Mouse (Mus musculus) E14TG2a.4 (cell line): ENCODE results near the gene 1700017B05Rik.

ENCODE experiments used
- H3K27me3 ChIP-seq: 2 replicates; pipeline ENCODE4 v1.6.1; 2014; ENCODE audit warnings: low read length, control low read depth; ENCODE audit not compliant: insufficient read depth
- H3K36me3 ChIP-seq: 2 replicates; pipeline ENCODE4 v1.6.1; 2014; ENCODE audit warnings: low read length, control low read depth; ENCODE audit not compliant: insufficient read depth
- H3K4me1 ChIP-seq: replicated peaks from 2 replicates; pipeline ENCODE4 v1.6.1; 2014; ENCODE audit warnings: low read depth, low read length, control low read depth
- H3K4me3 ChIP-seq: replicated peaks from 2 replicates; pipeline ENCODE4 v1.5.1; 2014; ENCODE audit warnings: mild to moderate bottlenecking, low read length
- H3K9me3 ChIP-seq: 2 replicates; pipeline ENCODE4 v1.6.1; 2014; ENCODE audit warnings: low read length, control low read depth
- CTCF ChIP-seq: conservative IDR thresholded peaks from 2 replicates; pipeline ENCODE4 v1.5.1; 2014; ENCODE audit warnings: low read length
- NANOG ChIP-seq: IDR thresholded peaks from 2 replicates; pipeline ENCODE4 v1.6.1; 2014; ENCODE audit warnings: borderline replicate concordance, low read length, mixed read lengths
- POU5F1 ChIP-seq: IDR thresholded peaks from 2 replicates; pipeline ENCODE4 v1.6.1; 2014; ENCODE audit warnings: low read length, borderline replicate concordance

The 1700017B05Rik gene

DNA sequence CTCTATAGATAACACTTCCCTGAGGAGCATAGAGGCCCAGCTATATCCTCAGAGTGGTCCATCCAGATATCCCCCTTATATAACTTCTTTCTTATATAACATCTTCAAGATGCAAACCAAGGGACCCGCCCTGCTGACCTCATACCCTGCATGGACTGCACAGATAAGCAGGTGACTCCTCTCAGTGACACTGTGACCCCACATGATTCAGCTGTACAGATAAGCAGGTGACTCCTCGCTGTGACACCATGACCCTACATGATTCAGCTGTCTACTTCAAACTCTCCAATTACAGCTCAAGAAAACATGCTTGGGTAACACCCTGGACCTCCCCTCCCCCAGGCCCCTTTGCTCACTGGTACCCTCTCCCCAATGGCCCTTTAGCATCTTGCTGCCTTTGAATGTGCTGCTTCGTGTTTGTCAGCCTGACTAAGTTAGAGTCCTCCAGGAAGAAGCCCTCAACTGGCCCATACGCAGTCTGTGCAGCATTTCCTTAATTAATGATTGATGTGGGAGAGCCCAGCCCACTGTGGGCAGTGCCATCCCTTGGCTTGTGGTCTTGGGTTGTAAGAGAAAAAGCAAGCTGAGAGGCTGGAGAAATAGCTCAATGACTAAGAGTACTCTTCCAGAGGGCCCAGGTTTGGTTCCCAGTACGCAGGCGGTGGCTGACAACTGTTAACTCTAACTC lies 37.5 kb upstream of the 1700017B05Rik start:
- no peak for TF ChIP-seq CTCF
- no peak for TF ChIP-seq POU5F1
- TF ChIP-seq NANOG = no peak
- no peaks in the 10 kb centered on the region for H3K27me3 ChIP-seq
- peaks cover 25% of the 10 kb centered on the region for H3K4me1 ChIP-seq
- peaks cover 12% of the 10 kb centered on the region for H3K9me3 ChIP-seq
- no peak overlapping the region for H3K4me3 ChIP-seq
- H3K36me3 ChIP-seq = no peaks in the 10 kb centered on the region

DNA sequence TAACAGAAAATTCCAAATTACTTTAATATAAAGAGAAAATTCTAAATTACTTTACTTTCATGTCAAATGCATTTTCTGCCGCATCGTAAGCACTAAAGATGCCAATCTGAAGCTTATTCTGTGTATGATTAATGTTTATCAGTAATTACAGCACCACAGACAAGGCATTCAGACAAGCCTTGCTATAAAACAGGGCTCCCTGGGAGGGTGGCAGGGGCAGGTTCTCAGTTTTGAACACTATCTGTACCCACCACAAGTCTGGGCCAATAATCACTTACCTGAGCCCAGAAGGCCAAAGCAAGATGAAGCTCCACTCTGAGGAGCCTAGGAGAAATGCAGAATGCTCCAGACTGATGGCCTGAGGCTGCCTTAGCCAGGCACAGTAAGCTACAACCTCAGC lies 35.5 kb upstream of the 1700017B05Rik start:
- Histone ChIP-seq H3K4me1 (peaks cover 23% of the 10 kb centered on the region), H3K36me3 (no peaks in the 10 kb centered on the region), H3K4me3 (no peak overlapping the region), H3K9me3 (peaks cover 5% of the 10 kb centered on the region; the same call in 1 of the 2 replicates), H3K27me3 (no peaks in the 10 kb centered on the region)
- TF ChIP-seq NANOG = no peak
- no peak for TF ChIP-seq CTCF
- TF ChIP-seq POU5F1 = no peak

DNA sequence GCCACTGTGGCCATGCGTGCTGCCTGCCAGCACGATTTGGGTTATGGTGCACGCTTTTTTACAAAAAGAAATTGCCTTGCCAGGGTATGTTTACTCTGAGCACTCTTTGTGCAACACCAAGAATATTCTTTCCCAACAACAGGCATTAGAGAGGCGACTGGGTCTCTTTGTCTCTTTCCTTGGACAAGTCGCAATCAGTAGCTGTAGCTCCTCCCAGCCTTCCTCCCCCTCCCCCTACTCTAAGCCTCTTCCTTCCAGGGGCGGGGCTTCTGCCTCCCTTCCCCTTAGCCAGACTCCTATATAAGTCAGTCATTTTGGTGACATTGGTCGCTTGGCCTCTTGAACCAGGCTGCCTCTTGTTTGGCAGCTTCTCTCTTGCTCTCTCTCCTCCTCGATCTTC lies 33.9 kb upstream of the 1700017B05Rik start:
- peaks cover 6% of the 10 kb centered on the region; the same call in 1 of the 2 replicates for H3K9me3 ChIP-seq
- TF ChIP-seq CTCF = no peak
- TF ChIP-seq NANOG = no peak
- TF ChIP-seq POU5F1 = no peak
- no peaks in the 10 kb centered on the region for H3K27me3 ChIP-seq
- H3K4me3 ChIP-seq = peak overlapping the region; percentile 27; the same call in 1 of the 2 replicates
- peaks cover 16% of the 10 kb centered on the region for H3K4me1 ChIP-seq
- H3K36me3 ChIP-seq = no peaks in the 10 kb centered on the region

DNA sequence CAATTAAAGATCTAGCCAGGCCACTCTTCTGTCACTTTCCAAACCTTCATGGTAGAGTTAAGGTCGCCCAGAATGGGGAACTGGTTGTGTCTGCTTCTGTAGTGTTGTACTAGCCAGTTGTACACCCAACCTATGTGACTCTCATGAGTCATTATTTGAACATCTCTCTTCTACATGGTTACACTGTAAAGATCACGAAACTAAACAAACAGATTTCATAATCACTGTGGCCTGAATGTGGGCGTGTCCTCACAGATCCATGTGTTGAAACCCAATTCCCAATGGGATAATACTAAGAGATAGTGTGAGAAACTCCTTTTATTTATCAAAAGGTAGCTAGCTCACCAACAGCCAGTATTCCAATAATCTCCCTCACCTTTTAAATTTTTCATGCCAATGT lies 33.3 kb upstream of the 1700017B05Rik start:
- TF ChIP-seq CTCF (no peak), POU5F1 (no peak), NANOG (no peak)

DNA sequence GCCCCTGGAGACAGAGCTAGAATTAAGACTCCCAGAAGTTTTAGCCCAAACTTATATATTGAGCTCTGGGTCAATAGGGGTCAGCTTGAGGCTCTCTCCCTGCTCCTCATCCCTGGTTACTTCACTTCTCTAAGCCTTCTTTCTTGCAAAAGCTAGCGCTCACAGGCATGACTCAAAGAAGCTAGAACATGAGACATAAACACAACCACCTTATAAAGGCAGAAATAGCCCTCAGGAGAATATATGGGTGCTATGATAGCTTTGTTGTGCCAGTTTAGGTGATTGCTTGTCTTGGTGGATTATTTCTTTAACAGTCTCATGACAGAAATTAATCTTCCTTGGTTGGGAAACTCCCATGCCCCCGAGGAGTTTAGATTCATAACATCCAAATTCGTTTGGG lies 32.5 kb upstream of the 1700017B05Rik start:
- no peaks in the 10 kb centered on the region for H3K27me3 ChIP-seq
- no peaks in the 10 kb centered on the region for H3K36me3 ChIP-seq
- TF ChIP-seq CTCF (no peak), NANOG (no peak)
- H3K4me1 ChIP-seq = peaks cover 16% of the 10 kb centered on the region
- H3K4me3 ChIP-seq = no peak overlapping the region
- peaks cover 6% of the 10 kb centered on the region; the same call in 1 of the 2 replicates for H3K9me3 ChIP-seq

More for the DNA sequence above, 33.3 kb upstream of the 1700017B05Rik start:
- peaks cover 16% of the 10 kb centered on the region for H3K4me1 ChIP-seq
- H3K27me3 ChIP-seq = no peaks in the 10 kb centered on the region
- no peak overlapping the region for H3K4me3 ChIP-seq
- peaks cover 6% of the 10 kb centered on the region; the same call in 1 of the 2 replicates for H3K9me3 ChIP-seq
- H3K36me3 ChIP-seq = no peaks in the 10 kb centered on the region

DNA sequence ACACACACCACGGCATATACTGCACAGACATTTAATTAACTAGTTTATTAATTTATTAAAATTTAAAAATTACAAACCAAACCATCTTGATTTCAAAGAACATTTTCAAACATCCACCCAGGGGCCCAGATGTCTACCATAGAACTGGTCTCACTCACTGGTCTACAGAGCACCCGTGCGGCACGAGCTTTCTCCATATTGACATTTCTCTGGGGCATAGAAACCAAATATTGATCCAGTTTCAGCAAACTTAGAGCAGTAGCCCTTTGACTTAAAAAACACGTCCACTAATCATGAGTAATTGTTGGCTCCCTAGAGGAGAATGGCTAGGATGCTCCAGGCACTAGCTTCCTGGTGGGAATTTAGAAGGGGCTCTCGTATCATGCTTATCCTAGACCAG lies 24.8 kb upstream of the 1700017B05Rik start:
- TF ChIP-seq NANOG = no peak
- TF ChIP-seq POU5F1 = no peak
- no peak for TF ChIP-seq CTCF
- no peak overlapping the region for H3K4me3 ChIP-seq
- H3K36me3 ChIP-seq = no peaks in the 10 kb centered on the region
- no peaks in the 10 kb centered on the region for H3K9me3 ChIP-seq
- 0 out of 2 replicates have a peak, but pooled peaks cover 7% of the 10 kb centered on the region for H3K27me3 ChIP-seq
- peaks cover 13% of the 10 kb centered on the region for H3K4me1 ChIP-seq

DNA sequence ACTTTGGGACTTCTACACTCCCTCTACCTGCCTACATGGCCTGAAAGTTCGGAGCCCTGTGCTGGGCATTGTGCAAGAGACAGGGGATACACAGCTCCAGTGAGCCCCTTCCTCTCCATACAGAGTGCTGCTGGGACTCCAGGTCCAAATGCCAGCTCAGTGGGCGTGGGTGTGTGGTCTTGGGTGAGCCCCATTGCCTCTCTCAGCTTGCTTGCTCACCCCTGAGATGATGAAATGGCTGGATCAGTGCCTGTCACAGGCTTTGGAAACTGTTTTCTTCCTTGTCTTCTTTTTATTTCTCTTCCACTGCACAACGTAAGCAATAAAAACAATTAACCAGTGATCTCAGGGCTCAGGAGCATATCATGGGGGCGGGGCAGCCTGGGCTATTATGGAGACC lies 20.9 kb upstream of the 1700017B05Rik start:
- H3K9me3 ChIP-seq = no peaks in the 10 kb centered on the region
- no peaks in the 10 kb centered on the region for H3K36me3 ChIP-seq
- peaks cover 47% of the 10 kb centered on the region for H3K4me1 ChIP-seq
- TF ChIP-seq POU5F1 = no peak
- no peak for TF ChIP-seq CTCF
- no peak for TF ChIP-seq NANOG
- H3K4me3 ChIP-seq = no peak overlapping the region
- peaks cover 23% of the 10 kb centered on the region for H3K27me3 ChIP-seq

DNA sequence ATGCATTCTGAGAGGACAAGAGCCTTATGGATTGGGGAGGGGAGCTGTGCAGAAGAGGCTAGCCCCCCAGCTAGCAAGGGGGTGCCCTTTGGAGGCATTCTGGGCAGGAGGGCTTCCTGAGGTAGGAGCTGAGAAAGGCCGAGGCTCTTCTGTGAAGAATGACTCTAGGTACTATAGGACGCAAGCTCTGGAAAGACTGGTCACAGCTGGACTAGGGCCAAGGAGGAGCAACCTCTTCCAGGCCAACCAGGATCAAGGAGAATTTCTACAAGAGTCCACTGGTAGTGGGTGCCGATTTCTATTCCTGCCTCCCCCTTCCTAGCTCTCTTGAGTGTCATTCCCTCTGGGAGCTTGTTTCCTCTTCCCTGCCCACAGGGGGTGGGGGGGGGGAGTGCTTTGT lies 20.3 kb upstream of the 1700017B05Rik start:
- Histone ChIP-seq H3K27me3 (peaks cover 23% of the 10 kb centered on the region), H3K4me1 (peaks cover 53% of the 10 kb centered on the region), H3K36me3 (no peaks in the 10 kb centered on the region), H3K9me3 (no peaks in the 10 kb centered on the region), H3K4me3 (no peak overlapping the region)
- no peak for TF ChIP-seq NANOG
- TF ChIP-seq POU5F1 = no peak
- no peak for TF ChIP-seq CTCF

DNA sequence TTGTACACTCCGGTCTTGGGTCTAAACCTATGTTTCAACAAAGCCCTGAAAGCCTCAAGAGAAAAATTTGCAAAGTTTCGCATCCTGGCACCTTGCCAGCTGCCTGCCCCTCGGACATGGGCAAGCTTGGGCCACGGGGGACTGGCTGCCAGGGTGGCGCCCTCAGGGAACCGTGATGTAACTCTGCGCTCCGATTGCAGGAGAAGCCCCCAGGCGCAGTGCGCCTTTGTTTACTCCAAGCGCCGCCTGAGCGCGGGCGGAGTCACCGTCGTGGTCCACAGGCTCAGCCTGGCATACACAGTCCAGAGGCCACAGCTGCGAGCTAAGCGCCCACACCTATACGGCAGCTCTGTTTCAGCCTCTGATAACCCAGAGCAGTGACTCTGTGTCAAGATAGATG lies 19.1 kb upstream of the 1700017B05Rik start:
- peaks cover 60% of the 10 kb centered on the region for H3K4me1 ChIP-seq
- no peaks in the 10 kb centered on the region for H3K36me3 ChIP-seq
- peaks cover 23% of the 10 kb centered on the region for H3K27me3 ChIP-seq
- H3K4me3 ChIP-seq = peak overlapping the region; percentile 60
- TF ChIP-seq CTCF (no peak), POU5F1 (no peak), NANOG (no peak)
- no peaks in the 10 kb centered on the region for H3K9me3 ChIP-seq
